ENCODE assay signal across 13 mouse cellular contexts in the genomic region with DNA sequence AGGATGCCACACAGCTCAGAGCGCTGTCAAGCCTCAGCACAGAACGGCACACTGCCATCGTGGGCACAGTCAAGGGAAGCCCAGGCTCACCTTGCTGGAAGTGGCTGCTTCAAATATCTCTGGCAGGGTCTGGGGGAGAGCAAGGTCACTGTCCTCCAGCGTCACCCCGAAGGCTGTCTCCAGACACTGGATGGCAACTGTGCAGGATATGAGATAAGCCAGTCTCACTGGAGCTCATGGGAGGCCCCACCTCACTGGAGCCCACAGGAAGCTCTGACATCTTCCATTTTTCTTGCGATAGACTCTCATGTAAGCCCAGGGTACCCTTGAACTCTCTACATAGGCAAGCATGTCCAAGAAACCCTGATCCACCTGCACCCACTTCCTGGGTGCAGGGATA. TPM values are rescaled to one million over a fixed set of nuclear protein-coding genes. Genes with fewer than 3 reads are reported as not detected.
"Had no signal": no experiment of that assay in that cellular context is flagged by ENCODE, and none has a peak within 500 bp of the region (broad histone marks: within the 10 kb centered on the region; RNA-seq: fewer than 3 reads in every experiment).

No protein-coding gene starts in this region.

- H3K27ac ChIP-seq: kidney, postnatal 0 days; left cerebral cortex, adult 2 months; limb, embryonic 10.5 days; midbrain, embryonic 13.5 days; neural tube, embryonic 15.5 days had no signal

- ATAC-seq: lung, postnatal 0 days; midbrain, embryonic 13.5 days had no signal

- H3K4me2 ChIP-seq: midbrain, embryonic 13.5 days; neural tube, embryonic 15.5 days had no signal

- H3K9me3 ChIP-seq: limb, embryonic 10.5 days; midbrain, embryonic 13.5 days; neural tube, embryonic 15.5 days had no signal

- H3K9ac ChIP-seq: midbrain, embryonic 13.5 days; neural tube, embryonic 15.5 days had no signal

- DNase-seq: kidney, adult 11 months; kidney, adult 9 months; lung, adult 2 months; lung, postnatal 36 days; spleen, adult 18-20 months; thymus, adult 18-20 months had no signal

- H3K4me3 ChIP-seq: left cerebral cortex, adult 2 months; limb, embryonic 10.5 days; midbrain, embryonic 13.5 days; myocyte; neural tube, embryonic 15.5 days had no signal

- H3K4me1 ChIP-seq: limb, embryonic 10.5 days had no signal

- H3K27me3 ChIP-seq: midbrain, embryonic 13.5 days; neural tube, embryonic 15.5 days had no signal

RNA-seq across cellular contexts. Expression of gene Diras1, which starts 25.7 kb away (rescaled TPM):
- polyA plus RNA-seq: lung, adult 2 months; lung, postnatal 0 days had no signal
